Mouse (Mus musculus): Measurements from ENCODE around the gene Serpinf1.

DNA sequence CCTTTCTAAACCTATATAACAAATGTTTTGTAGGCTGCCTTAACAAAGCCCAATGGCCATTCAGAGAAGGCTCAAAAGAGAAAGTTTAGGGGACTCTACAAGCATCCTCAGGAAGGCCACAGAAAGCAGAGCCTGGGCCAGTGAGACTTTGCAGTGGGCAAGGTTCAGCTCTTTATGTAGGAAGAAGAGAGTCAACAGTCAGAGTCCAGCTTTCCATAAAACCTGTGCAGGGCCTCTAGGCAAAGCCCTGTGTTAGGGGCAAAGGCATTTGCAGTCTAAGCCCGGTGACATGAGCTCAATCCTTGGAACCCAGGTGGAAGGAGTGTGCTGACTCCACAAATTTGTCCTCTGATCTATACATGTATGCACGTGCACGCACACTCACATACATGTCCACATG is 2.0 kb upstream of the Serpinf1 start:
- TF ChIP-seq CTCF (IDR thresholded peaks at IDR 0.05; ENCODE audit: low read depth, low read length) (no peak), GATA1 (IDR thresholded peaks at IDR 0.05; ENCODE audit: borderline replicate concordance, low read length) (no peak), GATA2 (IDR thresholded peaks at IDR 0.05; ENCODE audit: borderline replicate concordance, low read depth, low read length) (no peak), TAL1 (conservative IDR thresholded peaks at IDR 0.05; ENCODE audit: low read depth, low read length) (no peak), POLR2AphosphoS5 (IDR thresholded peaks at IDR 0.05; ENCODE audit: insufficient replicate concordance, low read depth, low read length) (no peak)

Measured in G1E (cell line).